Mouse (Mus musculus) intestine, embryonic 15.5 days (tissue): ENCODE results near the gene T2. TPM values are rescaled to one million over a fixed set of nuclear protein-coding genes. Genes with fewer than 3 reads are reported as not detected.
"Not testable (repeated sequence)": the region's sequence is repeated elsewhere in the genome, so short reads cannot be mapped to it uniquely, and the experiment has no call there.

Experiments used
- ATAC-seq: fragments of 200-750 bp; cut with Nextera tagmentation; 2 replicates; pipeline ENCODE4 v1.8.0; 2017; ENCODE audit warnings: moderate TSS enrichment, moderate library complexity
- H3K27ac ChIP-seq: fragments of 300-500 bp; sonication (generic); 2 replicates; pipeline ENCODE4 v1.5.1; 2015; ENCODE audit warnings: mild to moderate bottlenecking, inconsistent platforms
- H3K27me3 ChIP-seq: fragments of 300-500 bp; sonication (generic); replicated peaks from 2 replicates; pipeline ENCODE4 v1.6.1; 2015; ENCODE audit warnings: inconsistent platforms
- H3K36me3 ChIP-seq: fragments of 300-500 bp; sonication (generic); 2 replicates; pipeline ENCODE4 v1.6.1; 2015; ENCODE audit warnings: inconsistent platforms
- H3K4me1 ChIP-seq: fragments of 300-500 bp; sonication (generic); replicated peaks from 2 replicates; pipeline ENCODE4 v1.6.1; 2015; ENCODE audit warnings: inconsistent platforms
- H3K4me2 ChIP-seq: fragments of 300-500 bp; sonication (generic); replicated peaks from 2 replicates; pipeline ENCODE4 v1.6.1; 2015; ENCODE audit warnings: mild to moderate bottlenecking, inconsistent platforms
- H3K4me3 ChIP-seq: fragments of 300-500 bp; sonication (generic); replicated peaks from 2 replicates; pipeline ENCODE4 v1.5.1; 2015; ENCODE audit warnings: inconsistent platforms
- H3K9ac ChIP-seq: fragments of 300-500 bp; sonication (generic); 2 replicates; pipeline ENCODE4 v1.6.1; 2015; ENCODE audit warnings: inconsistent platforms
- H3K9me3 ChIP-seq: fragments of 300-500 bp; sonication (generic); 2 replicates; pipeline ENCODE4 v1.6.1; 2016; ENCODE audit warnings: inconsistent platforms
- WGBS: fragments of 180-500 bp; shearing (Covaris S2); methylation state at CpG from one replicate; pipeline ENCODE4 v1.1.7; 2015; 5-methylcytosine and 5-hydroxymethylcytosine counted together
- polyA plus RNA-seq: library from polyadenylated mRNA; unstranded; fragments of >200 nt; fragmentation: Nextera tagmentation; extraction: Ambion mirVana; gene quantifications from 2 replicates; pipeline ENCODE4 v1.2.1, GENCODE M21; 2015

The T2 gene
- polyA plus RNA-seq, 1 experiment from 2014 or later: 0.13 TPM

DNA sequence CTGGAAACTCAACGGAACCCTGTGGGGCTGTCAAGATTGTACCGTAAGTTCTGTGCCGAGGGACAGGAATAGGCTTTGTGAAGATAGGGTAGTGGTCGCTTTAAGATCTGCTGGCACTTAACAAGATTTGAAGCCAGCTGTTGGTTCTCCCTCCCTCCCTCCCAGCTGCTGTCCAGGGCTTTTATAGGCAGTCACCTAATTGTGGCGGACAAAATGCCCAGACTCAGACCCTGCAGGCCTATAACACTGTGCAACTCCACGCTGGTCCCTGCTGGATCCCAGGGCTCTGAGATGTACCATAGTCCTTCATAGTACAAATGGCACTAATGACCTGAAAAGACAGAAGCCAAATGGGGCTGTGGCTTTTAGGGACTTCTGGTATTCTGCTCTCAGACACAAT is 50.5 kb downstream of the T2 start:
- Histone ChIP-seq H3K4me1 (peaks cover 9% of the 10 kb centered on the region; the same call in 1 of the 2 replicates), H3K4me2 (no peak overlapping the region), H3K27me3 (no peaks in the 10 kb centered on the region), H3K9me3 (no peaks in the 10 kb centered on the region), H3K36me3 (no peaks in the 10 kb centered on the region), H3K9ac (no peak overlapping the region), H3K4me3 (no peak overlapping the region), H3K27ac (no peak overlapping the region)
- 56% methylated on average over 6 of the region's 6 CpGs for WGBS
- no peak for ATAC-seq

GRCm38 (mm10) chr17:8408002-8408401 is 52.2 kb downstream of the T2 start:
- not testable (repeated sequence) for H3K9me3 ChIP-seq, H3K27me3 ChIP-seq, H3K27ac ChIP-seq, ATAC-seq, H3K36me3 ChIP-seq, H3K4me2 ChIP-seq, H3K4me1 ChIP-seq, H3K9ac ChIP-seq, H3K4me3 ChIP-seq
- 74% methylated on average over 4 of the region's 4 CpGs for WGBS

DNA sequence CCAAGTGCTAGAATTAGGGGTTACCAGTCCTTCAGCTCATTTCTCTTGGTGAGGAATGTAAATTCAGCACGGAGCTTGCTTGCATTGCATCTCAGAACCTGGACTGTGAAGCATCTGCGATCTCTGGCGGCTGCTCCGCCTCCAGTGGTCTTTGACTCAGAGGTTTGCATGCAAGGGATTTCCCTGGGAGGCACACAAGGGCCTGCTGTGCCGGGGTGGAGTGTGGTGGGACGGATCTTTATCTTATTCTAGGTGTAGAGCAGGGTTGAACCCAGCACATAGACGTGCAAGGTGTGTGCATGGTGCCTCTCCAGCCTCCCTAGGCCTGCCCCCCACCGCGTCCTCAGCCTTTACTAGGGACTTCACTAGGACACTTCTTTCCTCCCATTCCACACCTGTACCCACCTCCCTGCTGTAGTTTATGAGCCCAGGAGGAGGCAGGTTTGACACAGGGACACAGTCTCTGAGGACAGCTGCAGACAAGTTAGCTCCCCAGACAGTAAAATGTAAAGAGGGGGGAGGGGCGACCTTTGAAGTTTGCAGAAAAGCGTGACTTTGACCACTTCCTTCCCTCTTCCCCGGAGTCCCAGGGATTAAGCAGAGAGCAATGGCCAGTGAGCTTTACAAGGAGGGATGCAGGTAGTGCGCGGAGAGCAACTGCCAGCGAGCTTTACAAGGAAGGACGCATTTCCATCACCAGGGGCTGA is 53.0 kb downstream of the T2 start:
- peak; percentile 73 for ATAC-seq
- H3K9ac ChIP-seq: 0 out of 2 replicates have a peak overlapping the region, but pooled peaks have one; percentile 10

DNA sequence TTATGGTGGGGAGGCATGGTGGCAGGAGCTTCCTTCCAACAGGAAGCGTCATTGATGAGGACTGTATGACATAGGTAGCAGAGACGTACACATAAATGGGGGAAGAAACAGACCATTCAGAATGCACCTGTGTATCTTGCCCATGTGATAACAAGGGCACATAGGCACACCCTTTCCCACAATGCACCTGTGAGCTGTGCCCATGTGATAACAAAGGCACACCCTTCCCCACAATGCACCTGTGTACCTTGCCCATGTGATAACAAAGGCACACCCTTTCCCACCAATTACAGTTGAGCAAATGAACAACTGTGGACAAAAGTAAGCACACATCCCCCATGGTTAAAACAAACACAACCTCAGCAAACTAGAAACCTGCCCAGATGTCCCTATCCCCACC is 54.5 kb downstream of the T2 start:
- Histone ChIP-seq H3K9ac (no peak overlapping the region), H3K4me3 (no peak overlapping the region), H3K4me2 (no peak overlapping the region), H3K36me3 (no peaks in the 10 kb centered on the region), H3K4me1 (peaks cover 16% of the 10 kb centered on the region), H3K27ac (no peak overlapping the region), H3K27me3 (no peaks in the 10 kb centered on the region; the same call in 1 of the 2 replicates), H3K9me3 (no peaks in the 10 kb centered on the region)
- peak; percentile 16; the same call in 1 of the 2 replicates for ATAC-seq
- WGBS: 76% methylated on average over 2 of the region's 2 CpGs

More for the DNA sequence above, 53.0 kb downstream of the T2 start:
- no peaks in the 10 kb centered on the region for H3K27me3 ChIP-seq
- no peaks in the 10 kb centered on the region for H3K36me3 ChIP-seq
- peak overlapping the region; percentile 43 for H3K4me2 ChIP-seq
- H3K27ac ChIP-seq: no peak overlapping the region
- H3K9me3 ChIP-seq: no peaks in the 10 kb centered on the region
- H3K4me1 ChIP-seq: peaks cover 11% of the 10 kb centered on the region; the same call in 1 of the 2 replicates
- WGBS: 5% methylated on average over 16 of the region's 16 CpGs
- no peak overlapping the region for H3K4me3 ChIP-seq

DNA sequence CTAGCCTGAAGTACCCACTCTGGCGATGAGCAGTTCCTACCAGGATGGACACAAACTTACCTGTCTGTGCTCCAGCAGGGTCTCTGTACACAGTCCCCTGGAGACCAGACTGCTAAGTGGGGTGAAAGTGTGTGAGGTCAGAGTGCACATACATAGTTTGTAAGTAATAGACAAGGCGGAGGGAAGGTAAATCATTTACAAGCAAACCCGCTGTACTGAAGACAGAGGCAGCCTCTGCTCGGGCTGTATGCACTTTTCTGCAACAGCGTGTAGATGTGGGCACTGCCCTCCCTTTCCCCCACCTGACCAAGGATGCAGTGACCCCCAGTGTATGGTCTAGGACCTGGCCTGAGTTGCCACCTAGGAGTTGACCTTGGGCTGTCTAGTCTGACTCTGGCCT is 57.9 kb downstream of the T2 start:
- Histone ChIP-seq H3K36me3 (no peaks in the 10 kb centered on the region), H3K9ac (no peak overlapping the region), H3K4me1 (peaks cover 18% of the 10 kb centered on the region), H3K27ac (no peak overlapping the region), H3K9me3 (no peaks in the 10 kb centered on the region), H3K4me3 (no peak overlapping the region), H3K4me2 (peak overlapping the region; percentile 34; the same call in 1 of the 2 replicates), H3K27me3 (no peaks in the 10 kb centered on the region; the same call in 1 of the 2 replicates)
- peak; percentile 76 for ATAC-seq
- WGBS: 43% methylated on average over 5 of the region's 5 CpGs

DNA sequence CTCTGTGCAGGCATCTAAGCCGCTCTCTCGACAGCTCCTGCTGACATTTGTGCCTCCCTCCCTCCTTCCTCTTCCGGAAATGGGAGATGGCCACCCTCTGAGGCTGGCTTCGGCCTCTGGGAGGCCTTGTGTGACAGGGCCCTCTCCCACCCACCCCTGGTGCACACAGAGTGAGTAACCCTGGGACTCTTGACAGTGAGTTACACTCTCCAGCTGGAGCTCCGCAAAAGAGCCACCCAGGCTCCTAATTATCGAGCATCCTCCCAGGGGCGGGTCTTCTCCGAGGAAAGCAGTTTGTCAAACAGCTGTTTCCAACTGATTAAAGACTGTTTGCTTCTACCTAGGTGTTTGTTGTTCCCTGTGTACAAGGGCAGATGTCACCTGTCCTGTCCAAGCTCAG is 59.7 kb downstream of the T2 start:
- no peak for ATAC-seq
- H3K4me2 ChIP-seq: no peak overlapping the region
- H3K36me3 ChIP-seq: no peaks in the 10 kb centered on the region
- H3K9me3 ChIP-seq: no peaks in the 10 kb centered on the region
- H3K27me3 ChIP-seq: no peaks in the 10 kb centered on the region; the same call in 1 of the 2 replicates
- H3K9ac ChIP-seq: no peak overlapping the region
- peaks cover 13% of the 10 kb centered on the region for H3K4me1 ChIP-seq
- no peak overlapping the region for H3K4me3 ChIP-seq
- no peak overlapping the region for H3K27ac ChIP-seq
- WGBS: 23% methylated on average over 8 of the region's 8 CpGs

DNA sequence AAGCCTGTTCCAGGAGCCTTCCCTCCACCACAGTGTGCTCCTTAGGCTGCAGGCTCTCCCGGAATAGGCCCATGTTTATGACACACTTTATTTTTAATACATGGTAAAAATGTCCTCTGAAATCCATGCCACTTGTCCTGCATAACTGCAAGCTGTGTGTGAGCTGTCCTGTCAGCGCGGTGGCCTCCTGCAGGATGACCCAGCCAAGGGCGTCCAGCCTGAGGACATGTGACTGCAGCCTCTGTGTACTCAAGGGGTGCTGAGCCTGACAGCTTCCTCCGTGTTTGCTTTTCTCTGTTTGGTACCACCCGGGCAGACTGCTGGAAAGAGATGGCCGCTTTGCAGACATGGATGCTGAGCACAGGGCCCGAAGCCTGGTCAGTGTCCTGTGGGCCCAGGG is 61.1 kb downstream of the T2 start:
- no peaks in the 10 kb centered on the region for H3K9me3 ChIP-seq
- ATAC-seq: no peak
- no peak overlapping the region for H3K27ac ChIP-seq
- H3K27me3 ChIP-seq: no peaks in the 10 kb centered on the region; the same call in 1 of the 2 replicates
- no peaks in the 10 kb centered on the region for H3K36me3 ChIP-seq
- no peak overlapping the region for H3K4me2 ChIP-seq
- 61% methylated on average over 8 of the region's 8 CpGs for WGBS
- peaks cover 13% of the 10 kb centered on the region for H3K4me1 ChIP-seq
- H3K4me3 ChIP-seq: no peak overlapping the region
- no peak overlapping the region for H3K9ac ChIP-seq

- Histone ChIP-seq H3K4me1 (0 out of 2 replicates have a peak, but pooled peaks cover 2% of the 10 kb centered on the region), H3K9me3 (no peaks in the 10 kb centered on the region), H3K27me3 (no peaks in the 10 kb centered on the region), H3K4me2 (no peak overlapping the region), H3K27ac (no peak overlapping the region), H3K36me3 (no peaks in the 10 kb centered on the region), H3K9ac (no peak overlapping the region), H3K4me3 (no peak overlapping the region)
- ATAC-seq: no peak
- 87% methylated on average over 1 of the region's 1 CpGs for WGBS
Measured at GRCm38 (mm10) chr17:8420739-8421138, 64.9 kb downstream of the T2 start.

DNA sequence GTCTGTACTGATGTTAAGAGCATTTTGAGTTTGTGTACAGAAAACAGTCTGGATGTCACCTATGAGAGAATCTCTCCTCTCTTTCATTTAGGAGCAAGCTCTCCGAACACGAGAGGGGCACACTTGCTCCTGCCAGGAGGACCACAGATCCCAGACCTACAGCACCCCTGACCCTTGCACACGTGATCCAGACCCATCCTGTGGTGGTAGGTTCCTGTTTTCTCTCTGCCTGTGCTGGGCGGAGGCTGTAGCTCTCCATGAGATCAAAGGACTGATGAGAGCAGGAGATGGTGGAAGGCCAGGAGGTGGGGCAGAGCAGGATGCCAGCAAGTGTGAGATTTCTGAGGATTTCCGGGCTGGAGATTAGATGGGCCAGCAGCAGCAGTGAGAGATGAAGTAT is 65.7 kb downstream of the T2 start:
- Histone ChIP-seq H3K9me3 (no peaks in the 10 kb centered on the region), H3K9ac (no peak overlapping the region), H3K36me3 (no peaks in the 10 kb centered on the region), H3K4me3 (no peak overlapping the region), H3K4me2 (no peak overlapping the region), H3K4me1 (no peaks in the 10 kb centered on the region), H3K27me3 (no peaks in the 10 kb centered on the region), H3K27ac (no peak overlapping the region)
- 34% methylated on average over 5 of the region's 5 CpGs for WGBS
- no peak for ATAC-seq

GRCm38 (mm10) chr17:8423283-8423682 is 67.5 kb downstream of the T2 start:
- Histone ChIP-seq H3K4me2 (no peak overlapping the region), H3K27ac (no peak overlapping the region), H3K9ac (no peak overlapping the region), H3K36me3 (no peaks in the 10 kb centered on the region), H3K27me3 (peaks cover 4% of the 10 kb centered on the region), H3K4me1 (no peaks in the 10 kb centered on the region), H3K4me3 (no peak overlapping the region), H3K9me3 (no peaks in the 10 kb centered on the region)
- no peak for ATAC-seq
- WGBS: 46% methylated on average over 2 of the region's 2 CpGs

GRCm38 (mm10) chr17:8429436-8429835 is 73.6 kb downstream of the T2 start:
- Histone ChIP-seq H3K4me3 (no peak overlapping the region), H3K27ac (no peak overlapping the region), H3K4me1 (peaks cover 10% of the 10 kb centered on the region), H3K9ac (no peak overlapping the region), H3K36me3 (no peaks in the 10 kb centered on the region), H3K27me3 (peaks cover 65% of the 10 kb centered on the region), H3K4me2 (no peak overlapping the region), H3K9me3 (no peaks in the 10 kb centered on the region)
- WGBS: 2% methylated on average over 16 of the region's 16 CpGs
- no peak for ATAC-seq

GRCm38 (mm10) chr17:8429896-8430295 is 74.1 kb downstream of the T2 start:
- no peak overlapping the region for H3K27ac ChIP-seq
- no peak for ATAC-seq
- H3K36me3 ChIP-seq: no peaks in the 10 kb centered on the region
- 4% methylated on average over 5 of the region's 5 CpGs for WGBS
- H3K9ac ChIP-seq: no peak overlapping the region
- H3K4me2 ChIP-seq: no peak overlapping the region
- peaks cover 10% of the 10 kb centered on the region for H3K4me1 ChIP-seq
- H3K4me3 ChIP-seq: no peak overlapping the region
- no peaks in the 10 kb centered on the region for H3K9me3 ChIP-seq
- peaks cover 69% of the 10 kb centered on the region for H3K27me3 ChIP-seq

DNA sequence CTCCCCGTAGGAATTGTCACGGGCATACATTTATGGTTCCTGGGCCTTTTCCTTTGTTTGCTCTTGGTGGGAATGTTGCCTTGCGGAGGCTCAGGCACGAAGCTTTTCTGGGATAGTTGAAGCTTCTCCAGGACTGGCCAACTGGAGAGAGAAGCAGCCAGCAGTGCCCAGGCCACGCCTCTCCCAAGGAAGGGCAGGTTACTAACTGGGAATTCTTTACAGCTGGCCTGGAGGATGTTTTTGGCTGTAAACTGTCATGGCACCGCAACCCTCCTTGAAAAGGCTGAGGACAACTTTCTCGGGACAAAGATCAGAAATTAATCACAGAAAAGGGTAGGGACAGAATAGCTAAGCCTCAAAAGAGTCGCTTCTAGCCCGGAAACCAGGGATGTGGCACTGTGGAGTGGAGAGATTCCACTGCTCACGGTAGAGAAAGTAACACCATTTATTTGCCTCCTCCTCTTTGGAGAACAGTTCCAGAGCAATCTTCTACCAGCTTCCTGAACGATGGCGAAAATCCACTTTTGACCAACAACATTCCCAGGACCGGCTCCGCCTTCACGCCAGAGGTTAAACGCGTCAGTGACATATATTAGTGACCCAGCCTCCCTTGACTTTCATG is 76.5 kb downstream of the T2 start:
- Histone ChIP-seq H3K36me3 (no peaks in the 10 kb centered on the region), H3K4me2 (no peak overlapping the region), H3K9me3 (no peaks in the 10 kb centered on the region), H3K4me1 (peaks cover 10% of the 10 kb centered on the region), H3K4me3 (no peak overlapping the region), H3K27ac (no peak overlapping the region), H3K9ac (no peak overlapping the region), H3K27me3 (peaks cover 91% of the 10 kb centered on the region)
- no peak for ATAC-seq
- 2% methylated on average over 17 of the region's 17 CpGs for WGBS
